Mouse (Mus musculus) A20 (cell line): ENCODE measurements around the gene Wdr82.
"Not testable (repeated sequence)": the region's sequence is repeated elsewhere in the genome, so short reads cannot be mapped to it uniquely, and the experiment has no call there.

Experiments
- DNase-seq: peaks from one replicate; pipeline ENCODE4 v3.0.0-alpha.2; 2011; ENCODE audit warnings: low read depth, low spot score

Gene Wdr82

GRCm38 (mm10) chr9:106160426-106160825 is 10.3 kb upstream of the Wdr82 start:
- no peak for DNase-seq

GRCm38 (mm10) chr9:106166709-106167108 is 4.0 kb upstream of the Wdr82 start:
- no peak for DNase-seq

- no peak for DNase-seq
Measured at GRCm38 (mm10) chr9:106167241-106167640, 3.5 kb upstream of the Wdr82 start.

- DNase-seq, result no peak
Measured at GRCm38 (mm10) chr9:106167703-106168102, 3.0 kb upstream of the Wdr82 start.

GRCm38 (mm10) chr9:106169006-106169405 is 1.7 kb upstream of the Wdr82 start:
- not testable (repeated sequence) for DNase-seq

GRCm38 (mm10) chr9:106169917-106170316 is 811 bp upstream of the Wdr82 start:
- no peak for DNase-seq

- DNase-seq, result peak; percentile 59
Measured at GRCm38 (mm10) chr9:106171346-106172158, 824 bp downstream of the Wdr82 start.

- DNase-seq, result no peak
Measured at GRCm38 (mm10) chr9:106172527-106172926, 1.8 kb downstream of the Wdr82 start.

GRCm38 (mm10) chr9:106173363-106173762 is 2.6 kb downstream of the Wdr82 start:
- no peak for DNase-seq

GRCm38 (mm10) chr9:106175552-106176200 is 4.9 kb downstream of the Wdr82 start:
- no peak for DNase-seq

GRCm38 (mm10) chr9:106176769-106177168 is 6.0 kb downstream of the Wdr82 start:
- no peak for DNase-seq

GRCm38 (mm10) chr9:106177799-106178198 is 7.1 kb downstream of the Wdr82 start:
- DNase-seq, result no peak

GRCm38 (mm10) chr9:106179454-106179853 is 8.7 kb downstream of the Wdr82 start:
- DNase-seq, result no peak

- no peak for DNase-seq
Measured at GRCm38 (mm10) chr9:106179964-106180363, 9.2 kb downstream of the Wdr82 start.

- DNase-seq, result no peak
Measured at GRCm38 (mm10) chr9:106182146-106182545, 11.4 kb downstream of the Wdr82 start.

- DNase-seq, result no peak
Measured at GRCm38 (mm10) chr9:106183996-106184395, 13.3 kb downstream of the Wdr82 start.

- no peak for DNase-seq
Measured at GRCm38 (mm10) chr9:106191355-106191754, 20.6 kb downstream of the Wdr82 start.

GRCm38 (mm10) chr9:106192024-106192423 is 21.3 kb downstream of the Wdr82 start:
- no peak for DNase-seq

- peak; percentile 83 for DNase-seq
Measured at GRCm38 (mm10) chr9:106192998-106193397, 22.3 kb downstream of the Wdr82 start.

GRCm38 (mm10) chr9:106193930-106194807 is 23.4 kb downstream of the Wdr82 start:
- DNase-seq, result no peak

GRCm38 (mm10) chr9:106195693-106196092 is 25.0 kb downstream of the Wdr82 start:
- DNase-seq, result no peak

GRCm38 (mm10) chr9:106197081-106197713 is 26.5 kb downstream of the Wdr82 start:
- peak; percentile 80 for DNase-seq
